8 mouse cellular contexts compared by ENCODE assay signal in the genomic region with DNA sequence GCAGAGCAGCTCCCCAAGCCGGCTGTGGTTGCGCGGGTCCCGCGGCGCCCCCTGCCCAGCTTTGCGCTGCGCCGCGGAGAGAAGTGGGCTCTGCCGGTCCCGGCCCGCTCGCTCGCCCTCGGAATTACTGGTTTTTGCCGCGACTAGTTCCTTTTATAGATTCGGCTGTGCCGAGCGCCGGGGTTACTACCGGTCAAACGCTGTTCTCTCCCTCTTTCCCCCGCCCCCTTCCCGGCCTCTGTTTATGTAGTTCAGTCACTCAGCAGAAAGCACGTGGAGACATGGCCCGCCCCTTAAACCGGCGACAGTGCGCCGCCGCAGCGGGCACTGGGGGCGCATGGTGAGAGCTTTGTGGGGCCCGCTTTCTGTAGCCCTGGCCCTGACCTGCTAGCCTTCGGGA. TPM values are rescaled to one million over a fixed set of nuclear protein-coding genes. Genes with fewer than 3 reads are reported as not detected.
DNase-seq lines count a peak whose midpoint lies in the region; ATAC-seq and TF ChIP-seq lines count a peak whose summit lies in the region.

A gene (minus strand): TSS at position 129 of the 400 bp plus-strand sequence.

- H3K36me3 ChIP-seq in hindbrain, embryonic 12.5 days = no peaks in the 10 kb centered on the region
- H3K36me3 ChIP-seq in lung, postnatal 0 days (ENCODE audit: insufficient read depth, low read length) = no peaks in the 10 kb centered on the region

- peak within 1 kb of the TSS; percentile 45; the same call in 1 of the 2 replicates for H3K27ac ChIP-seq in hindbrain, embryonic 12.5 days
- H3K27ac ChIP-seq in lung, postnatal 0 days (ENCODE audit: low read length) = peak within 1 kb of the TSS; percentile 84

- peak within 1 kb of the TSS; percentile 63 for H3K4me3 ChIP-seq in hindbrain, embryonic 12.5 days
- peak within 1 kb of the TSS; percentile 70 for H3K4me3 ChIP-seq in lung, postnatal 0 days (ENCODE audit: low read depth, low read length)

- TF ChIP-seq CTCF in lung, postnatal 0 days (IDR thresholded peaks at IDR 0.05) = peak; percentile 31; the same call in 1 of the 2 replicates

- peak within 1 kb of the TSS; percentile 70 for H3K9ac ChIP-seq in hindbrain, embryonic 12.5 days
- peak within 1 kb of the TSS; percentile 58 for H3K9ac ChIP-seq in lung, postnatal 0 days (replicated peaks; ENCODE audit: low read depth)

- peak; percentile 99 for DNase-seq in Muller cell, postnatal 12 days (ENCODE audit: inconsistent ontology term)
- peak; percentile 84 for DNase-seq in cerebellum, adult 9-10 months
- peak; percentile 82 to 86 for DNase-seq in frontal cortex, postnatal 14 days (ENCODE audit: low spot score in 2 of 2)
- peak; percentile 90 to 92 for DNase-seq in layer of hippocampus, postnatal 10 days (ENCODE audit: low spot score in 2 of 2)
- peak; percentile 98 for DNase-seq in lung, postnatal 0 days (ENCODE audit: low spot score)
- DNase-seq in ovary, postnatal 10 days (ENCODE audit: low spot score) = peak; percentile 63
- peak; percentile 85 for DNase-seq in thymus, postnatal 0 days (ENCODE audit: low spot score)

- peak; percentile 63; the same call in 1 of the 2 replicates for TF ChIP-seq EP300 in lung, postnatal 0 days (IDR thresholded peaks at IDR 0.05)

- no peaks in the 10 kb centered on the region for H3K9me3 ChIP-seq in hindbrain, embryonic 12.5 days (replicated peaks)
- H3K9me3 ChIP-seq in lung, postnatal 0 days (ENCODE audit: low read length) = no peaks in the 10 kb centered on the region

- 0 out of 2 replicates have a peak, but pooled peaks cover 3% of the 10 kb centered on the region for H3K27me3 ChIP-seq in hindbrain, embryonic 12.5 days
- no peaks in the 10 kb centered on the region for H3K27me3 ChIP-seq in lung, postnatal 0 days (replicated peaks; ENCODE audit: insufficient read depth, low read length)

- H3K4me2 ChIP-seq in hindbrain, embryonic 12.5 days (replicated peaks) = peak within 1 kb of the TSS; percentile 82
- peak within 1 kb of the TSS; percentile 65 for H3K4me2 ChIP-seq in lung, postnatal 0 days (replicated peaks; ENCODE audit: low read depth, low read length)

- peaks cover 6% of the 10 kb centered on the region for H3K4me1 ChIP-seq in hindbrain, embryonic 12.5 days
- H3K4me1 ChIP-seq in lung, postnatal 0 days (ENCODE audit: insufficient read depth, low read depth, low read length) = peaks cover 4% of the 10 kb centered on the region

- under 1% methylated on average over 37 of the region's 37 CpGs for WGBS in hindbrain, embryonic 12.5 days
- 0% methylated on average over 37 of the region's 37 CpGs for WGBS in lung, postnatal 0 days

- peak; percentile 97 for ATAC-seq in hindbrain, embryonic 12.5 days (ENCODE audit: low FRiP score)
- ATAC-seq in lung, postnatal 0 days = peak; percentile 95

RNA-seq across cellular contexts. Expression of the gene that starts here (rescaled TPM):
- polyA plus RNA-seq in hindbrain, embryonic 12.5 days (2016; fragmentation: Nextera tagmentation; extraction: Ambion mirVana) = 9.3 and 10.4 TPM in 2 replicates
- 10 to 100 TPM; 38.2 to 40.5 TPM for total RNA-seq in layer of hippocampus, postnatal 10 days (2021)
- polyA plus RNA-seq in lung, postnatal 0 days (2015; fragmentation: Nextera tagmentation; extraction: Ambion mirVana) = 3.7 and 4.6 TPM in 2 replicates
- 2.9 and 4.6 TPM in 2 replicates for polyA plus RNA-seq in thymus, postnatal 0 days (2015; fragmentation: Nextera tagmentation; extraction: Ambion mirVana)

Comparison
In these comparisons a context has a peak if more than half of its experiments do, and no peak if none do; other contexts are left out.
1. Peak in every context shown above with its lines: DNase-seq, ATAC-seq, H3K4me3 ChIP-seq and H3K27ac ChIP-seq.